Mouse (Mus musculus) E14TG2a.4 (cell line): ENCODE measurements around the gene Man2b1.

Source experiments
- CTCF ChIP-seq: conservative IDR thresholded peaks from 2 replicates; pipeline ENCODE4 v1.5.1; 2014; ENCODE audit warnings: low read length
- NANOG ChIP-seq: IDR thresholded peaks from 2 replicates; pipeline ENCODE4 v1.6.1; 2014; ENCODE audit warnings: borderline replicate concordance, low read length, mixed read lengths

DNA sequence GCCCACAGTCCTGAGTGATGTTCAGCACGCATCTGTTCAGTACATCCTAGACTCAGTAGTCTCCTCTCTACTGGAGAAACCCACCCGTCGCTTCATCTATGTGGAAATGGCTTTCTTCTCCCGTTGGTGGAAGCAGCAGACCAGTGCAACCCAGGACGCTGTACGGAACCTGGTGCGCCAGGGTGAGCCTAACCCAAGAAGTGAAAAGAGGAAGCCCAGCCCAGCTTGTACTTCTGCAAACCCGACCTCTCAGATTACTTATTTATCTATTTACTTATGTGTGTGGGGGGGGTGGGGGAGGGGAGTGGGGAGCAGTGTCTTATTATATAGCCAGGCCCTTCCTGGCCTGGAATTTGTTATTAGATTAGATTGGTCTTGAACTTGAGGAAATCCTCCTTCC lies 1.6 kb downstream of the Man2b1 start:
- no peak for TF ChIP-seq CTCF
- TF ChIP-seq NANOG: no peak
